Mouse (Mus musculus): ENCODE measurements around the gene Ube2l6. TPM values are rescaled to one million over a fixed set of nuclear protein-coding genes. Genes with fewer than 3 reads are reported as not detected.

Gene Ube2l6
- polyA plus RNA-seq, 2 experiments, result 20.9 to 37.2 TPM

DNA sequence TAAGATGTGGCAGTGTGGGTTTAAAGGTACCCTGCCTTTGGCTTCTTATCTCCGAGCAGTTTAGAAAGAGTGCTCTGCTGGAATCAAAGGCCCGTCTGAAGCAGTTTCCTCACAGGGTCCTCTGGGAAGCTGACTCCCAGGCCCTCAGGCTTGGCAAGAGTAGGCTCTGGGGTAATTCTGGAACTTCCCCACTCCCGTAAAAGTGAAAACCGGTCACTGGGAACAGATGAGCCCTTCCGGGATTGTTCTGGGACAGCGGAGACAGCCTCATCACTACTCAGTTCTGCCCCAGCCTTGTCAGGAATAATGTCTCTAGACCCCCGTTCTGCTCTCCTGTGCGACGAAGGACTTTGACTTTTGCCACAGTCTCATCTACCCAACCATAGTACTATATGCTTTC lies 8.2 kb upstream of the Ube2l6 start:
- no peaks in the 10 kb centered on the region for H3K9me3 ChIP-seq (ENCODE audit: control insufficient read depth, low read length)
- ATAC-seq (ENCODE audit: low FRiP score, low read depth) (no peak), DNase-seq (ENCODE audit: low spot score) (no peak)
- 45% methylated on average over 9 of the region's 9 CpGs for WGBS
- no peak overlapping the region for H3K4me3 ChIP-seq (replicated peaks; ENCODE audit: low read length)
- H3K27ac ChIP-seq (replicated peaks; ENCODE audit: low read depth, low read length), result no peak overlapping the region
- H3K9ac ChIP-seq (ENCODE audit: low read depth, low read length, severe bottlenecking), result no peak overlapping the region
- no peaks in the 10 kb centered on the region for H3K27me3 ChIP-seq (ENCODE audit: control insufficient read depth, insufficient read depth, low read length)
- no peak for TF ChIP-seq POLR2A (IDR thresholded peaks at IDR 0.05; ENCODE audit: borderline replicate concordance, extremely low read depth, insufficient read depth, insufficient read length)
- no peaks in the 10 kb centered on the region for H3K36me3 ChIP-seq (ENCODE audit: control insufficient read depth, insufficient read depth, low read length)
- H3K4me1 ChIP-seq (ENCODE audit: control insufficient read depth, insufficient read depth, low read length), result no peaks in the 10 kb centered on the region
- no peak overlapping the region for H3K4me2 ChIP-seq (replicated peaks; ENCODE audit: low read depth, low read length, severe bottlenecking)

DNA sequence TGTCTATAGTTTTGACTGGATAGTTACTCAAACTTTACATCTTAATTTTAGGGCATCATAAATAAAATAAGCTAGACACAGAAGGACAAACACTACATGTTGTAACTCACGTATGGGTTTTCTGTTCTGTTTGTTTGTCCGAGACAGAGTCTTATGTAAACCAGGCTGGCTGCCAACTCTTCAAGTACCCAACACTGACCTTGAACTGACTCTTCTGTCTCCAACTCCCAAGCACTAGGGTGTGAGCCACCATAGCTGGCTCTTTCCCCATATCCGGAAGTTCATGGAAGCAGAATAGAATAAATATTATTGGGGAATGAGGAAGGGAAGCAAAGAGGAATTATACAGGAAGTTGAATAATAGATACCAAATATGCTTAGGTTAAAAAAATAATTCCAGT lies 6.1 kb upstream of the Ube2l6 start:
- Histone ChIP-seq H3K27me3 (ENCODE audit: control insufficient read depth, insufficient read depth, low read length) (no peaks in the 10 kb centered on the region), H3K4me2 (replicated peaks; ENCODE audit: low read depth, low read length, severe bottlenecking) (no peak overlapping the region), H3K27ac (replicated peaks; ENCODE audit: low read depth, low read length) (no peak overlapping the region), H3K9ac (ENCODE audit: low read depth, low read length, severe bottlenecking) (no peak overlapping the region), H3K9me3 (ENCODE audit: control insufficient read depth, low read length) (no peaks in the 10 kb centered on the region), H3K36me3 (ENCODE audit: control insufficient read depth, insufficient read depth, low read length) (no peaks in the 10 kb centered on the region), H3K4me3 (replicated peaks; ENCODE audit: low read length) (no peak overlapping the region), H3K4me1 (ENCODE audit: control insufficient read depth, insufficient read depth, low read length) (no peaks in the 10 kb centered on the region)
- no peak for TF ChIP-seq POLR2A (IDR thresholded peaks at IDR 0.05; ENCODE audit: borderline replicate concordance, extremely low read depth, insufficient read depth, insufficient read length)
- ATAC-seq (ENCODE audit: low FRiP score, low read depth) (no peak), DNase-seq (ENCODE audit: low spot score) (no peak)
- 82% methylated on average over 3 of the region's 3 CpGs for WGBS

DNA sequence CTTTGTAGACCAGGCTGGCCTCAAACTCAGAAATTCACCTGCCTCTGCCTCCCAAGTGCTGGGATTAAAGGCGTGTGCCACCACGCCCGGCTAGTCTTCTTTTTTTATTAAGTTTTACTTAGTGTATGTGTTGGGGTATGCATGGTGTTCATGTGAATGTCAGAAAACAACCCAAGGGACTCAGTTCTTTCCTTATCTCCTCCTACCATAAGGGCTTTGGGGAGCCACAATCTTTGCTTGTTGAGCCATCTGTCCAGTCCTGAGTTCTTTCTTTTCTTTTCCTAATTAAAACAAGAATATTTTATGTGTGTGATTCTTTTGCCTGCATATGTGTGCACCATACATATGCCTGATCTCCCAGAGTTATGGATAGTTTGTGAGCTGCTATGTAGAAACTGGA lies 5.5 kb upstream of the Ube2l6 start:
- no peak overlapping the region for H3K27ac ChIP-seq (replicated peaks; ENCODE audit: low read depth, low read length)
- no peak overlapping the region for H3K4me3 ChIP-seq (replicated peaks; ENCODE audit: low read length)
- H3K36me3 ChIP-seq (ENCODE audit: control insufficient read depth, insufficient read depth, low read length), result no peaks in the 10 kb centered on the region
- H3K4me2 ChIP-seq (replicated peaks; ENCODE audit: low read depth, low read length, severe bottlenecking), result no peak overlapping the region
- no peaks in the 10 kb centered on the region for H3K4me1 ChIP-seq (ENCODE audit: control insufficient read depth, insufficient read depth, low read length)
- no peak overlapping the region for H3K9ac ChIP-seq (ENCODE audit: low read depth, low read length, severe bottlenecking)
- H3K27me3 ChIP-seq (ENCODE audit: control insufficient read depth, insufficient read depth, low read length), result no peaks in the 10 kb centered on the region
- 92% methylated on average over 3 of the region's 3 CpGs for WGBS
- DNase-seq (ENCODE audit: low spot score) (no peak), ATAC-seq (ENCODE audit: low FRiP score, low read depth) (no peak)
- H3K9me3 ChIP-seq (ENCODE audit: control insufficient read depth, low read length), result no peaks in the 10 kb centered on the region
- TF ChIP-seq POLR2A (IDR thresholded peaks at IDR 0.05; ENCODE audit: borderline replicate concordance, extremely low read depth, insufficient read depth, insufficient read length), result no peak

DNA sequence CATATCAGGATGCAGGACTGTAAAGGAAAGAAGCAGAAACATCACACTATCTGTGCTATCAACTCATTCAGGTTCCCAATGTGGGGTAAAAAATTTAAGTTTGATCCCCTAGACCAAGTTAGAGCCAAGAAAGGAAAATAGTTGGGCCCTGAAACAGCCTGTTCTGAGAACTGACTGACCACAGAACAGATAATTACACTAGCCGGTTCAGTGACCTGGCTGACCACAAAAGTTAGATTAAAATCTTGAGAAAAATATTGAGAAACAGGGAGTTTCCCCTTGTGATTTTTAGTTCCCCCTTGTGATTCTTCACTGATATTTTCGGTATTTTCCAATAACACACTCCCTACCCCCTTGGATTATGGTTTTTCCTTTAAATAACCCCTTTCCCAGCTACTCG lies 4.8 kb upstream of the Ube2l6 start:
- Histone ChIP-seq H3K27ac (replicated peaks; ENCODE audit: low read depth, low read length) (no peak overlapping the region), H3K36me3 (ENCODE audit: control insufficient read depth, insufficient read depth, low read length) (no peaks in the 10 kb centered on the region), H3K4me3 (replicated peaks; ENCODE audit: low read length) (no peak overlapping the region), H3K27me3 (ENCODE audit: control insufficient read depth, insufficient read depth, low read length) (no peaks in the 10 kb centered on the region), H3K9ac (ENCODE audit: low read depth, low read length, severe bottlenecking) (no peak overlapping the region), H3K4me2 (replicated peaks; ENCODE audit: low read depth, low read length, severe bottlenecking) (no peak overlapping the region), H3K4me1 (ENCODE audit: control insufficient read depth, insufficient read depth, low read length) (no peaks in the 10 kb centered on the region), H3K9me3 (ENCODE audit: control insufficient read depth, low read length) (no peaks in the 10 kb centered on the region)
- 76% methylated on average over 3 of the region's 3 CpGs for WGBS
- no peak for ATAC-seq (ENCODE audit: low FRiP score, low read depth)
- DNase-seq (ENCODE audit: low spot score), result no peak
- no peak for TF ChIP-seq POLR2A (IDR thresholded peaks at IDR 0.05; ENCODE audit: borderline replicate concordance, extremely low read depth, insufficient read depth, insufficient read length)

DNA sequence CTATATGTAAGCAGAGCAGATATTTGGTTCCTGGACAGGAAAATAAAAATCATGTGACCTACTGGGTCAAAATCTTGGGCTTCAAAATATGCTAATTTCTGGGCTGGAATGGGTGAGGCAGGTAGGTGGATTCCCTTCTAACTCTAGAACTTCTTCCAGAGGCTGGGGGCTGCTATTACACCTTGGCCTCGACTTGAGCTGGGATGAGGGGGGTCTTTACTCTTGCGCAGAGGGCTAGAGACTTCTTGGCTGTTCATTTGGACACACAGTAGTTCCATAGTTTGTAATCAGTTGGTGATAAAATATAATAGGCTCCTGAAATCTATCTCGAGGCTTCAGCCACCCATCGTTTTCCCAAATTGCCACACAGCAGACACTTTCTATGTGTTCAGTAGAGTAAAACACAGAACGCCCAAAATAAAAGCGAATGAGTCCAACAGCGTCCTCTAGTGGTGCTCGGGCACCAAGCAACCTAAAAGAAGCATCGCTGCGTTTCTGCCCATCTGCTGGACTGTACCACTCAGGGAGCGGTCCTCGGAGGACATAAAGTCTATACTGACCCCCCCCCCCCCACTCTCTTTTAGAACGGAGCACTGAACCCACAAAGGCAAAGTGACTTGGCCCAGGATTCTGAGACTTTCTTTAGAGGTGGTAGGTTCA lies 665 bp upstream of the Ube2l6 start:
- ATAC-seq (ENCODE audit: low FRiP score, low read depth), result peak; percentile 65
- H3K27ac ChIP-seq (replicated peaks; ENCODE audit: low read depth, low read length), result no peak overlapping the region
- no peaks in the 10 kb centered on the region for H3K36me3 ChIP-seq (ENCODE audit: control insufficient read depth, insufficient read depth, low read length)
- H3K4me2 ChIP-seq (replicated peaks; ENCODE audit: low read depth, low read length, severe bottlenecking), result peak overlapping the region; percentile 97
- no peaks in the 10 kb centered on the region for H3K9me3 ChIP-seq (ENCODE audit: control insufficient read depth, low read length)
- DNase-seq (ENCODE audit: low spot score), result peak; percentile 87
- H3K9ac ChIP-seq (ENCODE audit: low read depth, low read length, severe bottlenecking), result peak overlapping the region; percentile 51
- peak overlapping the region; percentile 56 for H3K4me3 ChIP-seq (replicated peaks; ENCODE audit: low read length)
- WGBS, result 11% methylated on average over 13 of the region's 13 CpGs
- H3K27me3 ChIP-seq (ENCODE audit: control insufficient read depth, insufficient read depth, low read length), result no peaks in the 10 kb centered on the region
- no peaks in the 10 kb centered on the region for H3K4me1 ChIP-seq (ENCODE audit: control insufficient read depth, insufficient read depth, low read length)
- TF ChIP-seq POLR2A (IDR thresholded peaks at IDR 0.05; ENCODE audit: borderline replicate concordance, extremely low read depth, insufficient read depth, insufficient read length), result no peak

Data from limb, embryonic 14.5 days (tissue).